Mouse (Mus musculus): Measurements from ENCODE around the gene Ppp6r2.

Gene Ppp6r2

DNA sequence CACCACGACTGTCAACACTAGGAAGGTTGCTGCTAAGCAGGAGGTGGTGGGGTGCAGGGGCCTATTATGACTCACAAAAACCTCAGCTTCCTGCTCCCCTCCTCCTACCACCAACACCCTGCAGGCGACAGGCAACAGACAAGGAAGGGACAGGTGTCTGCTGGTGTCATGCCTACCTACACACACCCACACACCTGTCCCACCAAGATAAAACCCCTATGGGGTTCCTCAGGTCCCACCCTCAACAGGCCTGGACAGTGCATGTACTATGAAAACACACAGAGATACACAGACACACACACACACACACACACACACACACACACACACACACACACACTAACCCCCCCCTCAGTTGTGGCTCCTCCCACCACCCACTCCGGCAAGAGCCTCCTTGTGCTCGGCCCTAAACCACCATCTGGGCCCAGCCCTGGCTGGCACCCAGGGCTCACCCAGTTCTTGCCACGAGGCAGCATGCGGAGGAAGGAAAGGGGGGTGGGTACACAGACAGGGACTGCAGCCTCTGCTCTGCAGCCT, 98.7 kb downstream of the Ppp6r2 start:
- no peak for DNase-seq (ENCODE audit: low read depth, low spot score)

DNA sequence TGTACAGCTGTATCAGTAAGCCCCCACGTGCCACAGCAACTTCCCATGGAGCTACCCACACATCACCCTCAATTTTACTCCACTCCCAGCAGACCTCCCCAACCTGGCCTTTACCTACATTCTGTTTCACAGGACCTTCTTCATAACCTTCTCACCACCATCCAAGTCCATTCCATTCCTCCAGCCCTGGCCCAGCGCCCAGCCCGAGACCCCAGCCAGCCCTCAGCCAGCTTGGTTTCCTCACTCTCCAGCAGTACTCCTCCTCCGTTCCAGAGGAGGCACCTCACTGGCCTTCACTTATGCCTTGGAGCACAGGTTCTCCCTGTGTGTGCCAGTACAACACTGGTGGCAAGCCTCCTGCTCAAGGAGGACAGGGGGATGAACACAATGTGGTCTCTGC, 102.0 kb downstream of the Ppp6r2 start:
- no peak for DNase-seq (ENCODE audit: low read depth, low spot score)

DNA sequence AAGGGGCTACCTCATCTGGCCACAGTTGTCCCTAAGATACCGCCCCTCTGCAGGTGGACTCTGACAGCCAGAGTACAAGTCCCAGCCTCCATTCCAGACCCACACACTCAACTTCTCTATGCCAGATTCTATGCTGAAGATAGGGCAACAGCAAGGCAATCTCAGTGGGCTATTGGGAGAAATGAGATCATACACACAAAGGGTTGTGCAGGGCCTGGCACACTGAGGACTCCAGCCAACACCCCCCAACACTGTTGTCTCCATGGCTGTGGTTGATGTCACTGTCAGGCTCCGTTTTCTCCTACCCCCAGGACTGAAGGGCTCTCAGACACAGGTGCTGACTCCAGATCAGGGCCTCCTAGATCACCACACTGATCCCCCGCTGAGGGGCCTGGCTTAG, 102.8 kb downstream of the Ppp6r2 start:
- no peak for DNase-seq (ENCODE audit: low read depth, low spot score)

- DNase-seq (ENCODE audit: low read depth, low spot score): no peak
These were observed 103.3 kb downstream of the Ppp6r2 start for GRCm38 (mm10) chr15:89314511-89315189.

DNA sequence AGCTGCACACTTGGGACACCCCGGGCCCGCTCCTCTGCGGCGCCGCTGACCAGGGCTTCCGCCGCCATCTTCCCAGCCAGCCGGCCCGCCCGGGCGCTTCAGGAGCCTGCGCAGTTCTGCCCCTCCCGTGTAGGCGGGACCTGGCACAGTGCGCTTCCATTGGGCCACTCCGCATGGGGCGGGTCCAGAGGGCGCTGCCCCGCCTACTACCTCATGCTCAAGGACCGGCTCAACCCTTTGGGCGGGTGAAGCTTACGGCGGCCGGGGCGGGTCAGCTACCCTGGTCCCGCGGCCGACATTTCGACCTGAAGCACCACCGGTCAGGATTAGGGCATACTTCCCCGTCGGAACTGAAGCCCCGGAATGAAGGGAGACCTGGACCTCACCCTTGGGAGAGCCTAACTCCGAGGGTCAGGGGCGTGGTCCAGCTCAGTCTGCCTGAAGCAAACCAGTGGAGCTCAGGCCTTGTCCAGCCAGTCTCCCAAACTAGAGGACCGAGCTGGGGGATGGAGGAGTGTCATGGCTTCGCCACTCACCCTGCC, 103.9 kb downstream of the Ppp6r2 start, which contains the start of gene Sbf1:
Sbf1 (minus strand) TSS at position 122 of the 542 bp plus-strand sequence.
- DNase-seq (ENCODE audit: low read depth, low spot score): peak; percentile 91

DNA sequence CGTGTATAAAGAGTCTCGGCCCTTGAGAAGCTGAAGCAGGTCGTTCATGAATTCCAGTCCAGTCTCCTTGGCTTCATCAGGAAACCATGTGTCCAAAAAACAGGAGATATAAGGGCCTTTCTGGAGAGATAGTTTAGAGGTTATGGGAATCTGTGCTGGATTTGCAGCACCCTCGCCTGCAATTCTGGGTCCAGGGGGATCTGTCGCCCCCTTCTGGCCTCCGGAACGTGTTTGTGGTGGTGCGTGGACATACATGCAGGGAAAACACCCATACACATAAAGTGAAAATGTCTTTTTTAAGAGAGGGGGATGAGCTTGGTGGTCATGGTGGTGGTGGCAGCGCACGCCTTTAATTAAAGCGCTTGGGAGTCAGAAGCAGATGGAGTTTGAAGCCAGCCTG, 104.8 kb downstream of the Ppp6r2 start:
- DNase-seq (ENCODE audit: low read depth, low spot score): no peak

GRCm38 (mm10) chr15:89321264-89321663, 109.9 kb downstream of the Ppp6r2 start:
- no peak for DNase-seq (ENCODE audit: low read depth, low spot score)

GRCm38 (mm10) chr15:89322670-89323522, 111.5 kb downstream of the Ppp6r2 start, which contains the start of gene Adm2:
Gene Adm2, plus strand, starts transcription at chr15:89322720.
- no peak for DNase-seq (ENCODE audit: low read depth, low spot score)

DNA sequence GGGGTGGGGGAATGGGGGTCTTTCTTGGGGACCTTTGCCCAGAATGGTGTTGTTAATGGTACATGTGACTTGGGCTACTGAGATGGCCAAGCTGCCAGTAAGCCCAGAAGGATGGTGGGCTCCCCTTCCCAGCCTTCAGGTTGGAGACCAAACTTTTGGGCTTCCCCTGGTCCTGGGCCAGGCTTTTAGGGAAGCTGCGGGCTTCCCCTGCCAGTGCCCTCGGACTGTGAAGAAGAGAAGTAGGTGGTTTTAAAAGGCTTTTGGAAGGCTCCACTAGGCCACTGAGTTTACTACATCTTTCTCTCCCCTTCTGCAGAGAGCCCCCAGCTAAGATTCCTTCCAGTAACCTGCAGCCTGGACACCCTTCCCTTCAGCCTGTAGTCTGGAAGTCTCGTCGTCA, 112.3 kb downstream of the Ppp6r2 start:
- no peak for DNase-seq (ENCODE audit: low read depth, low spot score)

DNA sequence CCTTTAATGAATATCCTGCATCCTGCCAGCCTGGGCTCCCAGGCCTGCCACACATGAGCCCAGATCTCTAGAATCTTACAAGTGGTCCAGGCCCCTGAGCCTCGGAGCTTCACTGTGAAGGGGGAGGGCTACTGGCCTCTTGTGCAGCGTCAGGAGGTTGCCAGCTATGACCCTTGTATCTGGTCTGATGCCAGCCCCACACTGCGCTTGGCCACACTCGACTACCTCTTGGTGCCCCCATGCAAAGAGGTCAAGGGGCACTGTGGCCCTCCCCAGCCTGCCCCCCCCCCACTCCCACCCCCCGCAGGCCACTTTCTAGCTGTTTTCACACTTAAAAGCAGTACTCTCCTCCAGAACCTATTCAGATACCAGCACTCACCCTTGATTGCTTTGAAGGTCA, 115.1 kb downstream of the Ppp6r2 start:
- no peak for DNase-seq (ENCODE audit: low read depth, low spot score)

- no peak for DNase-seq (ENCODE audit: low read depth, low spot score)
These were observed 122.9 kb downstream of the Ppp6r2 start, which contains the start of gene Miox for GRCm38 (mm10) chr15:89334271-89334670. Gene Miox, plus strand, starts transcription at chr15:89334398.

- no peak for DNase-seq (ENCODE audit: low read depth, low spot score)
These were observed 123.6 kb downstream of the Ppp6r2 start for GRCm38 (mm10) chr15:89334774-89335537.

DNA sequence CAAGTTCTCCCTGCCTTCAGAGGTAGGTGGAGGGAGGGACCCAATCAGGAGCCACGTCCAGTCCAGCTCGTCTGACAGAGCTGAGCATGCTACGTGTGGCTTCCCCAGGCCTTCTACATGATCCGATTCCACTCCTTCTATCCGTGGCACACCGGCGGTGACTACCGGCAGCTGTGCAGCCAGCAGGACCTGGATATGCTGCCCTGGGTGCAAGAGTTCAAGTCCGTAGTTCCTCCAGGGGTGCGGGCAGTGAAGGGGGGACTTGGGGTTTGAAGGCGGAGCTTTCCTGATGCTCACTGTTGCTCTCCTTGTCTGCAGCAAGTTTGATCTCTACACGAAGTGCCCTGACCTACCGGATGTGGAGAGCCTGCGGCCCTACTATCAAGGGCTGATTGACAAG, 125.1 kb downstream of the Ppp6r2 start:
- DNase-seq (ENCODE audit: low read depth, low spot score): no peak
